Mouse (Mus musculus): ENCODE results near the gene Prdm8.

DNA sequence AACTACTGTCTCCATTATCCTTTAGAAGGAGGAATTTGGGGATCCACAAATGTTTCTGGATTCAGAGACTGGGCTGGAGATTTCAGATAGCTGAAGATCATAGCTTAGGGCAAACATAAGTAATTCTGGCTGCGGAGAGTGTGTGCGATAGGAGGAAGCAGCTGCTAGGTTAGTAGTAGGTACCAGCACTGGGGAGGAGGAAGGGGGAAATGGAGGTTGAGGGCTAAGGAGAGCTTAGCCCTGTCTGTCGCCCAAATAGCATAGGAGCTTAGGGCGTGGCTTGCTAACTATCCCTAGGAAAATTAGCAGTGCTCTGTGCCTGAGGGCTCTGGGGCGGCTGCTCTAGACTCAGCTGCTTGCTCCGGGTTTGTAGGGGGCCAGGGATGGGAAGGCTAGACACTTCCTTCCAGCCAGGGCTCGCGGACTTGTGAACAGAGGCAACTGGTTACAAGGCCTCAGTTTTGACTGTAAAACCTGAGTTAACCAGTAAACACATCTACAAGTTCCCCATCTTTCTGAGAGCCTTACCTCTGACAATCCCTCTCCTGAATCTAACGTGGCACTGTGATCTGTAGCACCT is 4.7 kb downstream of the Prdm8 start:
- TF ChIP-seq POLR2A (IDR thresholded peaks at IDR 0.05; ENCODE audit: insufficient read depth, low read length) (no peak), CTCF (IDR thresholded peaks at IDR 0.05; ENCODE audit: low read depth, low read length) (no peak)

Measured in ES-Bruce4 (cell line).